Mouse (Mus musculus) embryonic facial prominence, embryonic 11.5 days (tissue): Measurements from ENCODE around the gene P2ry6. TPM values are rescaled to one million over a fixed set of nuclear protein-coding genes. Genes with fewer than 3 reads are reported as not detected.

ENCODE experiments used
- ATAC-seq: fragments of 200-750 bp; cut with Nextera tagmentation; replicated peaks from 2 replicates; pipeline ENCODE4 v1.8.0; 2017; ENCODE audit warnings: low read depth; ENCODE audit not compliant: insufficient number of reproducible peaks, low FRiP score, low TSS enrichment
- DNase-seq: peaks from one replicate; pipeline ENCODE4 v3.0.0-alpha.2; 2015; ENCODE audit warnings: low spot score
- H3K27ac ChIP-seq: fragments of 300-500 bp; sonication (generic); replicated peaks from 2 replicates; pipeline ENCODE4 v1.5.1; 2014; ENCODE audit warnings: mild to moderate bottlenecking, low read depth, low read length, control low read depth
- H3K27me3 ChIP-seq: fragments of 300-500 bp; sonication (generic); 2 replicates; pipeline ENCODE4 v1.6.1; 2014; ENCODE audit warnings: mild to moderate bottlenecking, low read length, moderate library complexity, mixed read lengths; ENCODE audit not compliant: control insufficient read depth, insufficient read depth
- H3K36me3 ChIP-seq: fragments of 300-500 bp; sonication (generic); replicated peaks from 2 replicates; pipeline ENCODE4 v1.6.1; 2014; ENCODE audit warnings: low read depth, mild to moderate bottlenecking, low read length, moderate library complexity, mixed read lengths; ENCODE audit not compliant: control insufficient read depth, insufficient read depth
- H3K4me1 ChIP-seq: fragments of 300-500 bp; sonication (generic); 2 replicates; pipeline ENCODE4 v1.6.1; 2014; ENCODE audit warnings: low read length, mixed read lengths; ENCODE audit not compliant: control insufficient read depth, insufficient read depth
- H3K4me2 ChIP-seq: fragments of 300-500 bp; sonication (generic); 2 replicates; pipeline ENCODE4 v1.6.1; 2014; ENCODE audit warnings: low read depth, mild to moderate bottlenecking, control low read depth, low read length, moderate library complexity
- H3K4me3 ChIP-seq: fragments of 300-500 bp; sonication (generic); 2 replicates; pipeline ENCODE4 v1.5.1; 2014; ENCODE audit warnings: low read depth, low read length, control low read depth
- H3K9ac ChIP-seq: fragments of 300-500 bp; sonication (generic); replicated peaks from 2 replicates; pipeline ENCODE4 v1.6.1; 2014; ENCODE audit warnings: mild to moderate bottlenecking, control low read depth, low read length
- H3K9me3 ChIP-seq: fragments of 300-500 bp; sonication (generic); replicated peaks from 2 replicates; pipeline ENCODE4 v1.6.1; 2016; ENCODE audit warnings: mild to moderate bottlenecking, low read length, inconsistent platforms, mixed read lengths; ENCODE audit not compliant: control insufficient read depth
- WGBS: fragments of 180-500 bp; shearing (Covaris S2); extraction: QIAGEN DNeasy Blood & Tissue Kit; methylation state at CpG from one replicate; pipeline ENCODE4 v1.1.7; 2014; 5-methylcytosine and 5-hydroxymethylcytosine counted together
- polyA plus RNA-seq: library from polyadenylated mRNA; unstranded; fragments of >200 nt; fragmentation: Nextera tagmentation; extraction: Ambion mirVana; gene quantifications from 2 replicates; pipeline ENCODE4 v1.2.1, GENCODE M21; 2014

Gene P2ry6
- polyA plus RNA-seq, 1 experiment from 2014 or later, result 1.8 TPM

- Histone ChIP-seq H3K4me3 (peak overlapping the region; percentile 87), H3K9ac (peak overlapping the region; percentile 97), H3K4me2 (peak overlapping the region; percentile 83), H3K27me3 (no peaks in the 10 kb centered on the region), H3K9me3 (no peaks in the 10 kb centered on the region), H3K27ac (peak overlapping the region; percentile 99), H3K36me3 (no peaks in the 10 kb centered on the region), H3K4me1 (peaks cover 24% of the 10 kb centered on the region)
- peak; percentile 90 for ATAC-seq
- peak; percentile 97 for DNase-seq
- WGBS, result under 1% methylated on average over 27 of the region's 27 CpGs
These were observed 41.9 kb downstream of the P2ry6 start for GRCm38 (mm10) chr7:100932481-100933007.

DNA sequence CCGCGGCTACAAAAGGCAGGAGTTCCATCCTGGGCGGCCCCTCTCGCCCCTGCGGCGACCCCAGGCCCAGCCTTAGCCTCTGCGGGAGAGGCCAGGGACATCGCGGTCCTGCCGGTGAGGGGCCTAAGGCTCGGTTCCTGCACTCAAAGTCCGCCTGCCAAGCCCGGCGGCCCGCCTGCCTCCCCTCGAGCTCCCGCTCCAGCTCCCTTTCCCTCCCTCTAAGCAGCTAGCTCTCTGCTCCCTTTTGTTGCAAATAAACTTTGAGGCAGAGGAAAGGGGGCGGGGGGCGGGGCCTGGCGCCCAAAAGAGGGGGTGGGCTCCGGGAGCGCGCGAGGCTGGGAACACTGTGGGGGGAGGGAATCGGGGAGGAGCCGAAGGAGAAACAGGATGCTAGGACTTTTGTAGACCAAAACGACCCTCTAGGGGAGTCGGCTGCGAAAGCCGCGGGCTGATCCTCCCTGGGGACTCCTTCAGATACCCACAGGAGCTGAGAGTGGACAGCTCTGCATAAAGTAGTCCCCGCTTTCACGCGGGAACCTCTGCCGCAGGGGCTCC is 42.4 kb downstream of the P2ry6 start, which contains the start of gene Arhgef17:
TSS of gene Arhgef17 (minus strand) at position 182 of the 555 bp plus-strand sequence.
- Histone ChIP-seq H3K27ac (peak within 1 kb of the TSS; percentile 99), H3K4me1 (peaks cover 26% of the 10 kb centered on the region), H3K9ac (peak within 1 kb of the TSS; percentile 97), H3K4me2 (peak within 1 kb of the TSS; percentile 83), H3K36me3 (no peaks in the 10 kb centered on the region), H3K27me3 (no peaks in the 10 kb centered on the region), H3K4me3 (peak within 1 kb of the TSS; percentile 87), H3K9me3 (no peaks in the 10 kb centered on the region)
- ATAC-seq (peak; percentile 70), DNase-seq (peak; percentile 92)
- under 1% methylated on average over 32 of the region's 35 CpGs for WGBS

DNA sequence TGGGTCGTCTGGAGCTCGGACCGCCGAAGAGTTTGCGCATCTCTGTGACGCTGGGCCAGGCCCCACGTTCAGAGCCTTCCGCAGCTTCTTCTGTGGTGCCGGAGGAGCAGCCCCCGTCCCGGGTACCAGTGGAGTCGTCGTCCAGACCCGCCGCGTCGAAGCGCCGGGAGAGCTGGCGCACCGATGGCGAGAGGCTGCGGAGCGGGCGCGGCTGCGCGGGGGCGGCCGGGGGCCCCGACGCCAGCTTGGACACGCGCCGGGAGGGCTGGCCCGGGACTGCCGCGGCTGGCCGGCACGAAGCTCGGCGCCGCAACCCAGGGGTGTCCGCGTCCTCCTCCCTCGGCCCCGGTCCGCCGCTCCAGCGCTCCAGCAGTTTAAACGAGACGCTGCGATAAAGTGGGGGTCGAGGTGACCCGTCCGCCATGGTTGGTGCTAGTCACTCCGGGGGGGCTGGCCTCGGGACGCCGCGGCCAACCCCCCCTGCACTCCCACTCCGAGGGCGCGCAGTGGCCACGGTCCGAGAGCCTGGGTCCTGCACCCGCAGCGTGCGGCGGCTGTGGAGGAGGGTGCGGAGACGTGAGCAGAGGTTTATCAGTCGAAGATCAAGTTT is 43.0 kb downstream of the P2ry6 start:
- Histone ChIP-seq H3K27ac (peak overlapping the region; percentile 99), H3K9ac (peak overlapping the region; percentile 97), H3K27me3 (no peaks in the 10 kb centered on the region), H3K4me2 (peak overlapping the region; percentile 83), H3K9me3 (no peaks in the 10 kb centered on the region), H3K4me3 (peak overlapping the region; percentile 87), H3K36me3 (no peaks in the 10 kb centered on the region), H3K4me1 (peaks cover 27% of the 10 kb centered on the region)
- DNase-seq, result no peak
- under 1% methylated on average over 64 of the region's 73 CpGs for WGBS
- peak; percentile 30 for ATAC-seq

GRCm38 (mm10) chr7:100930619-100931315 is 43.7 kb downstream of the P2ry6 start:
- Histone ChIP-seq H3K27me3 (no peaks in the 10 kb centered on the region), H3K4me1 (peaks cover 27% of the 10 kb centered on the region), H3K4me3 (peak overlapping the region; percentile 87), H3K9me3 (no peaks in the 10 kb centered on the region), H3K9ac (peak overlapping the region; percentile 97), H3K27ac (peak overlapping the region; percentile 99), H3K4me2 (peak overlapping the region; percentile 83), H3K36me3 (no peaks in the 10 kb centered on the region)
- DNase-seq (peak; percentile 82), ATAC-seq (no peak)
- WGBS, result 2% methylated on average over 42 of the region's 53 CpGs

GRCm38 (mm10) chr7:100929639-100930303 is 44.7 kb downstream of the P2ry6 start:
- no peak for ATAC-seq
- Histone ChIP-seq H3K9ac (peak overlapping the region; percentile 25; the same call in 1 of the 2 replicates), H3K36me3 (no peaks in the 10 kb centered on the region), H3K4me1 (peaks cover 33% of the 10 kb centered on the region), H3K4me2 (peak overlapping the region; percentile 83), H3K27ac (no peak overlapping the region), H3K4me3 (peak overlapping the region; percentile 87), H3K27me3 (no peaks in the 10 kb centered on the region), H3K9me3 (no peaks in the 10 kb centered on the region)
- 75% methylated on average over 19 of the region's 19 CpGs for WGBS
- no peak for DNase-seq

GRCm38 (mm10) chr7:100928456-100928855 is 46.0 kb downstream of the P2ry6 start:
- peak overlapping the region; percentile 47 for H3K9ac ChIP-seq
- ATAC-seq, result no peak
- H3K4me3 ChIP-seq, result peak overlapping the region; percentile 87
- H3K27me3 ChIP-seq, result no peaks in the 10 kb centered on the region
- no peaks in the 10 kb centered on the region for H3K36me3 ChIP-seq
- H3K9me3 ChIP-seq, result no peaks in the 10 kb centered on the region
- DNase-seq, result no peak
- peak overlapping the region; percentile 83 for H3K4me2 ChIP-seq
- H3K4me1 ChIP-seq, result peaks cover 38% of the 10 kb centered on the region
- no peak overlapping the region for H3K27ac ChIP-seq
- WGBS, result 43% methylated on average over 9 of the region's 9 CpGs

GRCm38 (mm10) chr7:100927287-100928000 is 47.0 kb downstream of the P2ry6 start:
- H3K4me3 ChIP-seq, result peak overlapping the region; percentile 87
- no peaks in the 10 kb centered on the region for H3K9me3 ChIP-seq
- H3K4me2 ChIP-seq, result peak overlapping the region; percentile 83
- H3K9ac ChIP-seq, result peak overlapping the region; percentile 47
- peaks cover 40% of the 10 kb centered on the region for H3K4me1 ChIP-seq
- DNase-seq (no peak), ATAC-seq (no peak)
- no peak overlapping the region for H3K27ac ChIP-seq
- WGBS, result 13% methylated on average over 7 of the region's 7 CpGs
- H3K36me3 ChIP-seq, result no peaks in the 10 kb centered on the region
- H3K27me3 ChIP-seq, result no peaks in the 10 kb centered on the region
